Mouse (Mus musculus) ES-E14 (cell line): ENCODE data around the gene Ghdc.

Experiments
- HCFC1 ChIP-seq: IDR thresholded peaks from 2 replicates; pipeline ENCODE4 v1.6.1; 2012; ENCODE audit warnings: low read length, inconsistent platforms, borderline replicate concordance; ENCODE audit not compliant: insufficient read depth
- MAFK ChIP-seq: IDR thresholded peaks from 2 replicates; pipeline ENCODE4 v1.6.1; 2014; ENCODE audit warnings: mild to moderate bottlenecking, low read depth, low read length, inconsistent platforms; ENCODE audit not compliant: insufficient read depth
- ZC3H11A ChIP-seq: IDR thresholded peaks from 2 replicates; pipeline ENCODE4 v1.6.1; 2012; ENCODE audit warnings: low read depth, mild to moderate bottlenecking, inconsistent platforms, low read length, borderline replicate concordance
- ZNF384 ChIP-seq: IDR thresholded peaks from 2 replicates; pipeline ENCODE4 v1.6.1; 2012; ENCODE audit warnings: low read depth, low read length, inconsistent platforms

DNA sequence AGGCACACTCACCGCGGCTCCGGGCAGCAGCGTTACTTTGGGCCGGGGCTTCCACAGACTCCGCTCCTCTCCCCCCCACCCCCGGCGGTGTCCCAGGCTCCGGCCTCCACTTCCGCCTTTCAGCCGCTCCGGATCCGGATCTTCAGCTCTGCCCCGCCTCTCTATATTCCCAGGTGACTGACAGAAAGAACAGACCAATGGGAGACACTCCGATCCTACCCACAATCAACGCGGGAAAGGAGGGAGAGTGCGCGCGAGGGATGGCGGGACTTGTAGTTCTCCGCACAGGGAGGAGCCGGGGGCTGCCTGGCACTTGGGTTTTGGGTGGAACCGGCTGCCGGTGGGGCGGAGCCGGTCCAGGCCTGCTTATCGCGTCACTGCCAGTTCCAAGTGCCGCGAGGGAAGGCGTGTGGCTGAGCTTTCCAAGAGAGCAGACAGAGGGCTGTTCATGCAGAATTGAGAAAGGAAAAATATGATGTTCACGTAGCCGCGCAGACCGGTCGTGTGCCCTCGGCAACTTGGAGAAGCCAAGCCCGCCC is 32.6 kb downstream of the Ghdc start, which contains the start of gene Rab5c:
- TF ChIP-seq ZNF384 (no peak), ZC3H11A (no peak), HCFC1 (peak; percentile 98), MAFK (no peak)
